Mouse (Mus musculus) retina, embryonic 14.5 days (tissue): Measurements from ENCODE around the gene Nudt19.
"Not testable (repeated sequence)": the region's sequence is repeated elsewhere in the genome, so short reads cannot be mapped to it uniquely, and the experiment has no call there.

Source experiments
- DNase-seq: peaks from one replicate; pipeline ENCODE4 v3.0.0-alpha.2; 2015; ENCODE audit warnings: low spot score

The Nudt19 gene

DNA sequence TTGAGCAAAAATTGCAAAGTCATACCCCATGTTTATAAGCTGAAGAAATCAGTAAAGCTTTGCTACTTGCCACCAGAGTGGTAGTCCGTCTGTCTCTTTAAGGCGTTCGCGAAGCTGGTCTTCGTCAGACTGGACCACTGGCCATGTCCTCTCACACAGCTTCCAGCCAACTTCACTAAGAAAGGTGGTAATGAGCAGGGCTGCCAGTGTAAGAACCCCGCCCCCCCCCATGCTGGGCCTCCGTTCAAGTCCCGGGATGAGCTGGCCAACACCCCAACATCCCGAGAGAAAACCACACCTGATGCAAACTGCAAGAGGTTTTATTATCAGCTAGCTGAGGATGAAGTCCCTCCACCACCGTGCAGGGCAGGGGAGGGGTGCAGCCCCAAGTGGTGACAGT lies 8.8 kb upstream of the Nudt19 start:
- DNase-seq, result not testable (repeated sequence)

DNA sequence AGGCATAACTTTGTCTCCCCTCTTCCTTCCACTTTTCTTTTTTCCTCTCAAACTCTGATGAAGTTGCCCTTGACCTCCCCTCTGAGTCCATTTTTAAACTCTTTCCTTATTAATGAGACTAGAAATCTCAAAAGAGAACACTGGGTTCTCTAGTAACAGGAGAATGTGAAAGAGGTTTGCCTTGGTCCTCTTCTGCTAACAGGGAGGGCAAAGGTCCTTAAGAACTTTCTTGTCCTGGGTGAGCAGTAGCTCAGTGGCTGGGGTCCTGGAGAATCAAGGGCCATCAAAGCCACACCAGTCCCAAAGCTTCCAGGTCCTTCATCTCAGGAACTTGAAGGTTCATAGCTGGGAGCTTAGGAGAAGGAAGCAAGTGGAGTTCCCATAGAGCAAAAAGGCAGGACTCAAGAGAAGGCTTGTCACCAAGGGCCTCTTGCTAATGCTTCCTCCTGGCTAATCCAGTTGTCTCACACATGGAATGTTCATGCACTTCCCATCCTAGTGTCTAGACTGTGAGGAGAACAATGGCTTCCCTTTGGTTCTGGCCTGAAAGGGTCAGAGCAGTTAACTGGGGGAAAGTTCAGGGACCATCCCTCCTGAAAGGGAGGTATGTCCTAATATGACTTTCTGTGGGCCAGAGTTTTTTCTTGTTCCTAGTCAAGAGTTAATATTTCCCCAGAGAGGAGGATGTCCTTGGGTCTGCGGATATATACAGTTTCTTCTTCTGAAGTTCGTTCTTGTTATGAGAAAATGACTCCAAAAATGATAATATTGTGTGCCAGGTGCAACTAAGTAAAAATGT lies 8.2 kb upstream of the Nudt19 start:
- no peak for DNase-seq

DNA sequence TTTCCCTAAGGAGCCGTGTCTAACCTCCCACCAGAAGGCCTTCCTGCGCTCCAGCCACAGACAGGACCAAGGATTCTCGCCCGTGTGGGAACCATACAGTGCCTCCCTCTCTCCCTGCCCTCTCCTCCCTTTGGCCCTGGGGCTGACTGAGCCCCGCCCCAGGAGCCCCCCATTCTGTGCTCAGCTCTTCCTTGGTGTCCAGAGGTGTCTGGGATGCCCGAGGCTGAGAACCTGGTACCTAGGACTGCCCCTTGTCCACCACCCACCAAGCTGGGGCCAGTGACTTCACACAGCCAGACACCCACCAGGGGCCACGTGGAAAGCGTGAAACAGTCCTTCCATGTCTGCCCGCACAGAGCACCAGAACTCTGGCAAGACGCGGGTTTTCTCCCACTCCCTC lies 7.0 kb upstream of the Nudt19 start:
- DNase-seq, result no peak

DNA sequence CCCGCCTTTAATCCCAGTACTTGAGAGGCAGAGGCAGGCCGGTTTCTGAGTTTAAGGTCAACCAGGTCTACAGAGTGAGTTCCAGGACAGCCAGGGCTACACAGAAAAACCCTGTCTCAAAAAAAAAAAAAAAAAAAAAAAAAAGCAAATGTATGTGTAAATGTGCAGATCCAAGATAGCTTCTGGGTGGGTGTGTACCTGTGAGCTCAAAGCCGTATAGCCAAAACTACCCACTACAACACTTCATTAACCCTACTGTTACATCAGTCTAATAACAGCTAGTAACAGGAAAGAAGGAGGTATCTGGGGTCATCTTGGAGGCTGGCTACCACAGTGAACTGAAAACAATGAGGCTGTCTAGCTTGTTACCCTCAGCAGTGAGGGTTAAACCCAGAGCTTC lies 3.7 kb upstream of the Nudt19 start:
- no peak for DNase-seq

DNA sequence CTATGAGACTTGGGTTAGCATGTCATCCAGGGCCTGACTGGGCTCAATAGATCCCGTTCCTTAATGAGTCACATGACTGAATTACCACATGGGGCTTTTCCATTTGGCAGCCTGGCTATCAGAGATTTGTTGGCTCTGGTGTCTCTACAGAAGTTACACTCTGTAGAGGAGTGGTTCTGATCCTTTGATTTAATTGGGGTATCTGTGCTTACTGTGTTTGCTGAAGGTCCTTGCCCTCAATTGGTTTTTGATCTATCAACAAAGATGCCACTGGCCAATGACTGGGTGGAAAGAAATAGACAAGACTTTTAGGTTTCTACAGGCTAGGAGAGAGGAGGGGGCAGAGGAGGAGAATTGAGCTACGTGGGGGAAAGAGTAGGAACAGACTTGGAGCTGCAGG lies 2.6 kb upstream of the Nudt19 start:
- DNase-seq, result no peak

DNA sequence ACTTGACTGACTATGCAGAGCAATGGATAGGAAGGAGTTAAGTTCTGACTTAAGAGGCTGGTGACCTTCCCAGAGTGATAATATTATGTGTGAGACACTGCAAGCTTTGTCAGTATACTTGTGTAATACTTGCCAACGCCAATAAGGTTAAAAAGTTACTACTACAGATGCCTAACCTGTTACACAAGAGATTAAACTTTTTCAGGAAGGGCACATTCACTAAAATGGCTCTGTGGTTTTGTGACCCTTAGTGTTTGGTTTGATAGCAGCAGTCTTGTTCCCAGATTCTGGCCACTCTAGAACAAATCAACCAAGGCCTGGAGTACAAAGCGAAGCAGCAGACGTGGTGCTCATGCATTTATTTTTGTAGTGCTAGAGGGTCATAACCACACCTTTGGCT lies 1.5 kb upstream of the Nudt19 start:
- no peak for DNase-seq

DNA sequence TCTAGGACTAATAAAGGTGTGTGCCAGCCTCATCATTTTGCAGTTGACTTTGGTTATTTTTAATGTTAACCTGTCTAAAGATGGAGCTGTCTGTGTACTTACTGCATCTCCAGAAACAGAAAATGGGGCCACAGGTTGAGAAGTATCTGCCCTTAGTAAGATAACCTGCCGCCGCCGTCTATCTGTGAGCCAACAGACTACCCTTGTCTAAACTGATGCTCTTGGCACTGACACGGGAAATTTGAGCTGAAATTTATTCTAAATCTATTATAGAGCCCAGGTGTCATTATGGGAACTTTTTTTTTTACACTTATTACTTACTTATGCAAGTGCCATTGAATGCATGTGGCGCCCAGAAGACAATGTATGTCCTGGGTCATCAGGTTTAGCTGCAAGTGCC lies 801 bp upstream of the Nudt19 start:
- no peak for DNase-seq

DNA sequence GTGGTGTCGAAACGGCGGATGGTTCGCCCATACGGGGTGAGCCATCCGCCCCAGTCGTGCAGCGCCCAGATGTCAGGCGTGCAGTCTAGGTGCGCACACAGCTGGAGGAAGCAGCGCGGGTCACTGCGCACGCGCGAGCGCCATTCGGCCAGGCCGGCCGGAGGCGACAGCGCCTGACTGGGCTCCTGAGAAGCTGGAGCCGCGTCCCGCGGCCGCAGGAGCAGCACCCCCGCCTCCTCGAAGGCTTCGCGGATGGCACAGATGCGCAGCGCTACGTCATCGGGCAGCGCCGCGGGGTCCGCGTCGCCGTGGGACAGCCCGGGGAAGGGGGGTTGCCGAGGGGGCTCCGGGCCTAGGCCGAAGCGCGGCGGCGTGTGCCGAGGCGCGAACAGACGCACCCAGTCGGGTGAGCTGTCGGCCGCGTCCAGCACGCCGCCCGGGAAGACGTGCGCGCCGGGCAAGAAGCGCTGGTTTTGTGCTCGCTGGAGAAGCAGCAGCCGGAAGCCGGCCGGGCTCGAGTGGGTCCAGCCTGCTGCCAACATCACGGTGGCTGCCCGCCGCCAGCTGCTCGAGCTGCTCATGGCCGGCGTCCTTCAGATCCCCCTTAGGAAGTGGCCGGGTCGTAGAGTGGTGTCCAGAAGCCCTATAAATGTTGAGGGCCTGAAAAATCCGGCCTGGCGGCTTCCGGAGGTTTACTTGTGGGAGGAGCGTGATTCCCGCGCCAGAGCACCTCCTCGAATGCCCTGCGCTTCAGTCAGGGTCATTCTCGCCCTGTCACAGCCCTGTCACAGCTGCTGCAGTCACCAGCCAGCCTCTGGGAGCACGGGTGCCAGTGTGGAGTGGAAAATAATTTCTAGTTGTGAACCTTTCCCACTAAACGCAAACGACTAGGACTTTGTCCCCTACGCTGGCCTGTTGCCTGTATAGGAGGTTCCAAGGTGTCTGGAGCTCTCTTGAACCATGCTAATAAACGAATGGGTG lies 590 bp downstream of the Nudt19 start:
- peak; percentile 90 for DNase-seq

DNA sequence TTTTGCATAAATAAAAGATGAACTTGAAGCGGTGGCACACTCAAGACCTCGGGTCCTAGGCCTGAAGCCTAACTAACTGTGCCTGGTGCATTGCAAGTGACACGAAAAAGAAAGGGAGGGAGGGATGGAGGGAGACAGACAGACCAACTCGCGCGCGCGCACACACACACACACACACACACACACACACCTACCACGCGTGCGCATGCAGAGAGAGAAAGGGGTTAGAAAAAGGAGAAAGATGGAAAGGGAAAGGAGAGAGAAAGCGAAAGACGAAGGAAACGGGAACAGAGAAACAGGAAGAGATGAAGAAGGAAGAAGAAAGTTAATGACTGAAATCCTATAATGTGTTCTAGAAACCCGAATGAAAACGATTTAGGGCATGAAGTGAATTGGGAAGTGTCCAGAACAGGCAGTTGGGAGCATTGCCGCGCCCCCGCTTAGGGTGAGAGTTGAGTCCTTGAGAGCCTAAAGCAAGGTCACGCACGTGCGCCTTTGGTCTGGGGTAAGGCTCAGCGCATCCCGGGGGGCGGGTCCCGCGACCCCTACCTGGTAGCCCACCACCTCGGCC lies 1.4 kb downstream of the Nudt19 start:
- peak; percentile 49 for DNase-seq

DNA sequence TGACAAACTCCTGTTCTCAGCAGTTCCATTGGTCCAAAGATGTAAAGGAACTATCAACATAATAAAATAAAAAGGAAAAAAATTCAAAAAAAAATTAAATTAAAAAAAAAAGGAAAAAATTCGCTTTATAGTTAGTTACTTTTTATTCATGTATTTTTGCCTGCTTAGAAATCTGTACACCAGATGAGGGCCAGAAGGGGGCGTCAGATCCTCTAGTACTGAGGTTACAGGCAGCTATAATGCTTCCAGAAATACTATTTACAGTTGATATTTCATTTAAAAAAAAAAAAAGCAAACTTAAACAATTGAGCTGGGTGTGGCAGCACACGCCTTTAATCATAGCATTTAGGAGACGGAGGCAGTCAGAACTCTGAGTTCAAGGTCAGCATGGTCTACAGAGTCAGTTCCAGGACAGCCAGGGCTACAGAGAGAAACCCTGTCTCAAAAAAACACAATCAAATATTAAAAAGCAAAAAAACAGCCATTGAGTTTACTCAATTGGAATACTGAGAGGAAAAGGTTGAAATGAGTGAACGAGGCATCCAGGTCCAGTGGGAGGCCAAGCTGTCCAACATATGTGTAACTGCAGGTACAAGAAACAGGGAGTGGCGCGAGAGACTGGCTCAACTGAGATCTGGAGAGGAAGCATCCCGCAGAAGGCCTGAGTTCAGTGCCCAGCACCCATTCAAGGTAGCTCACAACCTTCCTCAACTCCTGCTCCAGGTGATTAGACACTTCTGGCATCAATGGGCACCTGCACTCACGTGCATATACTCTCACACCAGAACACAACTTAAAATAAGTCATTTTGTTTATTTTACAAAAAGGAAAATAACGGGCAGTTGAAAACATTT lies 2.1 kb downstream of the Nudt19 start:
- DNase-seq, result peak; percentile 48

DNA sequence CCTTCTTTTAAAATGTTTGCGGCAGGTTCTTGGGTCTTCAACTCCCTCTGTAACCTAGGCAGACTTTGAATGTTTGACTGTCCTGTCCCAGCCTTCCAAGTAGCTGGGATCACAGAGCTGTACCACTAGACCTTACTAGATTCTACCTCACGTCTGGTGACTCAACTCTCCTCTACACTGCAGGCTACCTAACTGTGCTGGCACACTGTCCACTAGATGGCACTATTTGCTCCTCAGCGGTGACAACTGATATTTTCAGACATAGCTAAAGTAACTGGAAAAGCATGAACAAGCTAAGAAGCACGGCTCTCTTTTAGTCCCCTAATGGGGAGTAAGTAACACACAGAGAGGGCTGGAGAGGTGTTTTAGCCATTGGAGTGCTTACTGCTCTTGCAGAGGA lies 10.2 kb downstream of the Nudt19 start:
- peak; percentile 83 for DNase-seq

DNA sequence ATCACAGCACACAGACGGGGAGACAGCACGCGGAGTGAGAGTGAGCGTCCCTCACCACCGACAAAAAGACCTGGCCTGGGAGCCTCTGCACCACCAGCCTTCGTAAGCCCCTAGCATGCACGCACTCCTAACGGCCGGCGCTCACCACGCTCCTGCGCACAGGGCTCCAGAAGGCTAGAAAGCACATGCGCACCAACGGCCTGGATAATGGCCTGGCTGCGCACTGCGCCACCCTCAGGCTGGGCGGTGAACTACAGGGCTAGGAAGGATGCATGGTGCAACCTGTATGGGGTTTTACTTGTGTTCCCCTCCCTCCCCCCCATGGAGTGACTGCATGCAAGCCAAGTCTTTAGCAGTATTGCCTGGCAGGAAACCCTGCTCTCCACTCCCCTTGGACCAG lies 18.5 kb downstream of the Nudt19 start, which contains the start of gene Tdrd12:
Gene Tdrd12, minus strand, starts transcription at position 184 of the 400 bp plus-strand sequence.
- no peak for DNase-seq

DNA sequence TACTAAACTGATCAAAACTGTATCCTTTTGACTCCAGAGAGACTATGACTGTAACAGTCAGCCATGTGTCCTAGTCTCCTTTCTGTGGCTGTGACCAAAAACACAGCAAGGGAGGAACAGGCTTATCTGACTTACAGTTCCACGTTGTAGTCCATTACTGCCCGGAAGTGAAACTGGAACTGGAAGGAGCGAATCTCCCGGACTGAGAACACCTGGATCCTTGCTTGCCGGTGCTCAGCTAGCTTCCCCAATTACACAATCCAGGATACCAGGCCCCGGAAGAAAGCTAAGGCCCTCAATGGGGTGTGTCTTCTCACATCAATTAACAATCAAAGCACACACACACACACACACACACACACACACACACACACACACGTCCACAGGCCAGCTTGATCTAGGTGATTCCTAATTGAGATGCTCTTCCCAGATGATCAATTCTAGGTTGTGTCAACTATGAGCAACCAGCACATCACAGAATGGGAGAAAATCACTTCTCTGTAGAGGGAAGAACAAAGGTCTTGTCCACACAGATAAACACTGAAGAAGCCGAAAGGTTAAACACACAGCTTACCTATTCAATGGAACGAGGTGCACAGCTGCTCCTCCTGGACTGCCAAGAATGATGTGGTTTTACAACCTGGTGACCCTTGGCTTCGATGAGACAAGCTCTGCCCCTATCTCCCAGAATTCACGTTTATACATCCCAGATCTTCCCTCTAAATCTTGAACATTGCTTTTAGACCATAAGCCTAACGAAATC lies 20.2 kb downstream of the Nudt19 start:
- DNase-seq, result no peak

DNA sequence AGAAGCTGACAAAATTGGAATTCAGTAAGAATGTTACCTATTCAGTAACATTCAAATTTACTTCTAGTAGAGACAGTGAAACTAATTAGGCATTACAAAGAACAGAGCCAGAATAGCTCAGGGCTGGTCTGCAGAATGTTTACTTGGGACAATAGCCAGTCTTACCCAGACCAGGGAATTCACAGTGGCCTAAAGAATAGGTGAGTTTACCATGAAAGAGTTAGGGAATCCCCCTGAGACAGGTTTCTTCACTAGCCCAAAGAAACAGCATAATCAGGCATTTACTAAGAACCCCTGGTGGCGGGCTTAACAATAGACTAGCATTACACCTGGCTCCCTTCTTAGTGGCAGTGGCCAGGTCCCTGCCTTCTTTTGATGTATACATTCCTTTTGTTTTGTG lies 25.6 kb downstream of the Nudt19 start:
- not testable (repeated sequence) for DNase-seq

DNA sequence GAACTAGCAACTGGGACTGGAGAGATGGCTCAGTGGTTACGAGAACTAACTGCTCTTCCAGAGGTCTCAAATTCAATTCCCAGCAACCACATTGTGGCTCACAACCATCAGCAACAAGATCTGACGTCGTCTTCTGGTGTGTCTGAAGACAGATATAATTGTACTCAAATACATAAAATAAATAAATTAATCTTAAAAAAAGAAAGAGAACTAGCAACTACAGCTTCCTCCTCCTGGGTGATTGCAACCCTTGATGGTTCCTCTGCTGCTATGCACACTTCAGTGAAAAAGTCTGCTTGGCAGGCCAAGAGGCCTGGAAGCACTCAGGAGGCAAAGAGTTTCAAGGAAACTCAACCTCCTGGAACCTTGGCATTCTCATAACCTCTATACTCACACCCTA lies 26.1 kb downstream of the Nudt19 start:
- DNase-seq, result no peak

DNA sequence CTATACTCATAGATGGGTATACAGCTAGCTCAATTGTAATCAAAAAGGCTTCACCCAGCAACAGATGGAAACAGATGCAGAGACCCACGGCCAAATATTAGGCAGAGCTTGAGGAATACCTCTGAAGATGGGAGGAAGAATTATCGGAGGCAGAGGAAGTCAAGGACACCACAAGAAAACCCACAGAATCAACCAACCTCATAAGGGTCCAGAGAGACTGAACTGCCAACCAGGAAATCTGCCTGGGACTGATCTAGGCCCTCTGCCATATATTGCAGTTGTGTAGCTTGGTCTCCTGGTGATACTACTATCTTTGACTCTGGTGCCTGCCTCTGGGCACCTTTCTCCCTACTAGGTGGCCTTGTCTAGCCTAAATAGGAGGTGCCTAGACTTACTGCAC lies 29.3 kb downstream of the Nudt19 start:
- DNase-seq, result no peak

DNA sequence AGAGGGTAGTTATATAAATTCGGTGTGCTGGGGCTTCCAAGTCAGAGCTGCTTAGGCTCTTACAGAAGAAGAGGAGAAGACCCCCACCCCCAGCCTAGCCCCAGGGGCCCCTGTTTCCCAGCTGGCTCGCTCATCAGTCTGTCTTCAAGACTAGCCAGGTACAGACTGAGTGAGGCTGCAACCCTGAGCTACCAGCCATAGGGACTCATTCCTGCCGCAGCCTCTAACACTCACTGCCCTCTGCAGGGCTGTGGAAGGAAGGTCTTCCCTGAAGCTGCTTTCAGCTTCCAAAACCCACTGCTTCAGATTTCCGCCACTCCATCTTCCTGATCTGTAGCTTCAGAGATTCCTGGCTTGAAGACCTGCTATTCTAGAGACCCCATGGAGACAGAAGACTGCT lies 54.1 kb downstream of the Nudt19 start:
- peak; percentile 55 for DNase-seq

DNA sequence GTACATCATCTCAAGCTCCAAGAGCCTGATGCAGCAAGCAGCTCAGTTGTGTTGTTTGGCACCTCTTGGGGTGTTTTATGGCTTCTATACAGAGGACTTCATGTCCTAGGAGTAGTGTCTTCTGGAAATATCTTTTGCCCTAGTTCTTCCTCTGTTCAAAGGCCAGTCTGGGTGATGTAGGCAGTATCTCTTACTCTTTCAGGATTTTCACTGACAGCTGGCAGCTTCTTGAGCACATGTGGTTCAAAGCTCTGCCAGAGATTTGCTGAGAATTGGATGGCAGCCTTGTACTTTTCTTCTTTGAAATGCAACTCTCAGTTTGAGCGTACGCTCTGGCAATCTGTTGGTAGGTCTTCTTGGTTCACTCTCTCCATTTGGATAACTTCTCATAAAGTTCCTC lies 58.6 kb downstream of the Nudt19 start:
- DNase-seq, result no peak
